Mouse (Mus musculus) adrenal gland, adult 10 weeks (tissue): ENCODE data around the gene A630001G21Rik. TPM values are rescaled to one million over a fixed set of nuclear protein-coding genes. Genes with fewer than 3 reads are reported as not detected.

Experiments
- polyA plus RNA-seq: library from polyadenylated mRNA; stranded (reverse); fragments of 350-450 nt; fragmentation: Illumina TruSeq; extraction: RNeasy Lipid Tissue Mini Kit (QIAGEN cat#74804); gene quantifications from one replicate; pipeline ENCODE4 v1.2.3, GENCODE M21; 2014; ENCODE audit warnings: low read depth, low replicate concordance

A630001G21Rik gene
- polyA plus RNA-seq: 2.6 TPM

DNA sequence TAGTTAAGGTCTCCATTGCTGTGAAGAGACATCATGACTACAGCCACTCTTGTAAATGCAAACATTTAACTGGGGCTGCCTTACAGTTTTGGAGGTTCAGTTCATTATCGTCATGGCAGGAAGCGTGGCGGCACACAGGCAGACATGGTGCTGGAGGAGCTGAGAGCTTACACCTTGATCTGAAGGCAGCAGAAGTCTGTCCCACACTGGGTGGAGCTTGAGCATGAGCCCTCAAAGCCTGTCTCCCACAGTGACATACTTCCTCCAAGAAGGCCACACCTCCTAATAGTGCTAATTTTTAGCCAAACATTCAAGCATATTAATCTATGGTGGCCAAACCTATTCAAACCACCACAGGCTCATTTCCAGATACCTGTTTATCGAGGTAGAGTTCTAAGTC lies at the start of gene A630001G21Rik:
A630001G21Rik (minus strand) TSS at position 208 of the 400 bp plus-strand sequence.

DNA sequence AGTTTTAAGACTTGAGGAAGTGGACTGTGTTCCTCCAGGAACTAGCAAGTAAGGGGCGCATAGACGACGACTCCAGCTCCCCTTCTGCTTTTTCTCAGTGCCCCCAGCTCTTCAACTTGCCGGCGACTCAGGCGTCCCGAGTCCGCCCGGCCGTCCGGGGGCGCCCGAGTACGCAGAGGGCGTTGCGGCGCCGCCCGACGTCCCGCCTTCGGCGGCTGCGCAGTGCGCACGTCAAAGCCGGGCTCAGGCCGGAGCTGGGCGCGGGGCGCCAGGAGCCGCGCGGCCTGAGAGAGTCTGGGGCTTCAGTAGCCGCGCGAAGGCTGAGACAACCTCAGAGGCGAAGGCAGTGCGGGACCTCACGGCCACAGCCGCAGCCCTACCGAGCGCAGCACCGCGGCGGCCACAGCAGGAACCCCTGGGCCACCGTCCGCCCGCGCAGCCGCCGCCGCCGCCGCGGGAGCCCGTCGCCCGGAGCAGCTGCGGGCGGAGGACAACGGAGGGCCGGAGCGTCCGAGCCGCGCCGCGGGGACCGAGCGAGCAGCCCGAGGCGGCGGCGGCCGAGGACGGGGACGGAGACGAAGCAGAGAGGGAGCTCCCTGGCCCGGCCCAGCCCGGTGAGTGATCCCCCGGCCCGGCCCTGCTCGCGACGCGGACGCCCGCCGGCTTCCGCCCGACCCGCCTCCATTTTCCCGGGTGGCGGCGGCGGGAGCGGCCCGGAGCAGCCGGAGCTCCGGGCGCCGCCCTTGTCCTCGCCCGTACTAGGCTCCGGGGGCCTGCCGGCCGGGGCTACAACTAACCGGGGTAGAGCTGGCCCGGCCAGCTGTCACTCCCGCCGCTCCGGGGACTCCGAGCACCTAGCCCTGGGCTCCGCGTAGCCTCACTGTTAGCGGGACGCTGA lies 15.0 kb upstream of the A630001G21Rik start, which contains the start of gene Cab39:
Cab39 (plus strand) TSS at position 234 of the 898 bp plus-strand sequence.

Other genes with a start within 250 kb of the A630001G21Rik start
- gene G530012D18Rik, start 203.0 kb downstream of the A630001G21Rik start, polyA plus RNA-seq: not detected
- gene Sp110, start 179.8 kb downstream of the A630001G21Rik start, polyA plus RNA-seq: 4.7 TPM
- gene Sp140, start 178.3 kb downstream of the A630001G21Rik start, polyA plus RNA-seq: 7.7 TPM
- 59.2 TPM for gene Sp100, start 128.7 kb downstream of the A630001G21Rik start, polyA plus RNA-seq
- gene Cab39, start 14.8 kb upstream of the A630001G21Rik start, polyA plus RNA-seq: 307 TPM
- gene Itm2c, start 115.6 kb upstream of the A630001G21Rik start, polyA plus RNA-seq: 24.6 TPM
- gene 4933407L21Rik, start 149.8 kb upstream of the A630001G21Rik start, polyA plus RNA-seq: not detected
- gene Gpr55, start 182.4 kb upstream of the A630001G21Rik start, polyA plus RNA-seq: 9.4 TPM
- gene Spata3, start 238.2 kb upstream of the A630001G21Rik start, polyA plus RNA-seq: not detected